Mouse (Mus musculus): ENCODE data around the gene Tmem200b.

DNA sequence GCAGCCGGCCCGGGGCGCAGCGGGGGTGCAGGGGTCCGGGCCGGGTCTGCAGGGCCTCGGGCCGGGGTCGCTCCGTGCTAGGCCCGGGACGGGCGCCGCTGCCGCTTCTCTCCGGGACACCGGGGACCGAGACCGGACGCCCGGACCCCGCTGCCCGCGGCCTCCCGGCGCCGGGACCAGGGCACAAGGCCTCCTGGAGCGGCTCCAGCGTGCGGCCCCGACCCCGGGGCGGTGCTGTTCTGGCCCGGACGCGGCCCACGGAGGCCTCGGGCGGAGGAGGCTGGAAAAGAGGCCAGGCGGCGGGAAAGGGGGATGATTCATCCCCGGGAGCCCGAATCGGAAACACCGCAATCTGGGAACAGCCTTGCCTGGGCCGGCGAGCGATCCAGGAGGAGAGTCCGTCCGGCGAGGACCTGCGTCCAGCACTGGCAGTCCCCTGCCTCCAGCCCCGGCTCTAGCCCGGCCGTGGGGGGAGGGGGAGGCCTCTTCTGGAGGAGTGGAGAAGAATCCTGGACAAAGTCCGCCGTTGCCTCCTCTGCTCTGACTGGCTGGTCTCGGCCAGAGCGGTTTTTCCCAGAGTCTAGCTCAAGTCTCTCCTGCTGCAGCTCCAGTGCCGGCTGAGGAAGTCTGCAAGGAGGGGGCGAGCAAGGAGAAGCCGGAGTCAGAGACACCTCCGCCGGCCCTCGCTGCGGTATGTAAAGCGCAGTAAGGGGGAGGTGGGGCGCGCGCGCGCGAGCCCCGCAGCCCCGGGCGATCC lies 798 bp upstream of the Tmem200b start:
- no peak for TF ChIP-seq CTCF (IDR thresholded peaks at IDR 0.05 in 2 of 3, conservative IDR thresholded peaks at IDR 0.05 in 1 of 3; ENCODE audit: control insufficient read depth in 1 of 3, insufficient read depth in 1 of 3, low read depth in 2 of 3, low read length in 3 of 3, poor library complexity in 1 of 3, severe bottlenecking in 1 of 3)
- TF ChIP-seq BHLHE40 (IDR thresholded peaks at IDR 0.05; ENCODE audit: borderline replicate concordance, low read depth, low read length): no peak
- TF ChIP-seq UBTF (IDR thresholded peaks at IDR 0.05; ENCODE audit: borderline replicate concordance, insufficient read depth, low read depth, low read length): no peak
- no peak for TF ChIP-seq POLR2A (IDR thresholded peaks at IDR 0.05; ENCODE audit: control insufficient read depth in 1 of 2, insufficient read depth in 1 of 2, low read depth in 1 of 2, low read length in 2 of 2, poor library complexity in 1 of 2)
- no peak for TF ChIP-seq JUND (IDR thresholded peaks at IDR 0.05; ENCODE audit: low read depth, low read length)
- no peak for TF ChIP-seq SMC3 (IDR thresholded peaks at IDR 0.05; ENCODE audit: low read depth, low read length)
- TF ChIP-seq TBP (IDR thresholded peaks at IDR 0.05; ENCODE audit: low read depth, low read length): no peak
- TF ChIP-seq MAZ (IDR thresholded peaks at IDR 0.05; ENCODE audit: low read depth, low read length): no peak
- no peak for TF ChIP-seq ETS1 (IDR thresholded peaks at IDR 0.05; ENCODE audit: low read depth, low read length)
- TF ChIP-seq SIN3A (IDR thresholded peaks at IDR 0.05; ENCODE audit: low read length): no peak
- TF ChIP-seq ZNF384 (IDR thresholded peaks at IDR 0.05; ENCODE audit: low read depth, low read length): no peak
- TF ChIP-seq EP300 (IDR thresholded peaks at IDR 0.05; ENCODE audit: low read depth in 1 of 2, low read length in 2 of 2): no peak

All from MEL (cell line).